Mouse (Mus musculus) myocyte (in vitro differentiated cells): ENCODE data around the gene Cela3b. TPM values are rescaled to one million over a fixed set of nuclear protein-coding genes. Genes with fewer than 3 reads are reported as not detected.

Experiments used
- H3K27me3 ChIP-seq: one replicate; pipeline ENCODE4 v1.6.1; 2011; ENCODE audit not compliant: control insufficient read depth, insufficient read depth, insufficient read length
- H3K36me3 ChIP-seq: one replicate; pipeline ENCODE4 v1.6.1; 2011; ENCODE audit not compliant: control insufficient read depth, insufficient read depth
- H3K4me2 ChIP-seq: one replicate; pipeline ENCODE4 v1.6.1; 2011; ENCODE audit warnings: low read depth, control low read depth
- H3K4me3 ChIP-seq: one replicate; pipeline ENCODE4 v1.5.1; 2011; ENCODE audit warnings: mild to moderate bottlenecking, control low read depth, moderate library complexity
- H3K79me2 ChIP-seq: one replicate; pipeline ENCODE4 v1.6.1; 2011; ENCODE audit not compliant: control insufficient read depth, insufficient read depth
- H3ac ChIP-seq: one replicate; pipeline ENCODE4 v1.6.1; 2011; ENCODE audit not compliant: control insufficient read depth, insufficient read length
- CEBPB ChIP-seq: IDR thresholded peaks from 2 replicates; pipeline ENCODE4 v1.6.1; 2011; ENCODE audit warnings: mild to moderate bottlenecking, moderate library complexity; ENCODE audit not compliant: poor library complexity, insufficient read depth, severe bottlenecking
- E2F4 ChIP-seq: IDR thresholded peaks from one replicate; pipeline ENCODE4 v1.6.1; 2011; ENCODE audit warnings: mild to moderate bottlenecking, control low read depth, moderate library complexity; ENCODE audit not compliant: insufficient read depth
- MAX ChIP-seq: IDR thresholded peaks from one replicate; pipeline ENCODE4 v1.6.1; 2011; ENCODE audit warnings: low read depth, mild to moderate bottlenecking, control low read depth
- MYOD1 ChIP-seq, 3 experiments: IDR thresholded peaks; one replicate each; pipeline ENCODE4 v1.6.1; 2011; ENCODE audit warnings: control low read depth in 2 of 3, low read depth in 2 of 3, mild to moderate bottlenecking in 2 of 3, moderate library complexity in 1 of 3; ENCODE audit not compliant: insufficient read length in 2 of 3, control insufficient read depth in 1 of 3
- MYOG ChIP-seq, 3 experiments: IDR thresholded peaks; one replicate each; pipeline ENCODE4 v1.6.1; 2011; ENCODE audit warnings: control low read depth in 2 of 3, low read depth in 2 of 3, mild to moderate bottlenecking in 2 of 3; ENCODE audit not compliant: insufficient read length in 2 of 3, control insufficient read depth in 1 of 3, insufficient read depth in 1 of 3
- POLR2A ChIP-seq: IDR thresholded peaks from one replicate; pipeline ENCODE4 v1.6.1; 2011; ENCODE audit warnings: low read depth, mild to moderate bottlenecking, control low read depth, moderate library complexity; ENCODE audit not compliant: insufficient read length
- POLR2AphosphoS2 ChIP-seq: IDR thresholded peaks from one replicate; pipeline ENCODE4 v1.6.1; 2011; ENCODE audit warnings: low read depth, control low read depth; ENCODE audit not compliant: insufficient read length
- REST ChIP-seq: IDR thresholded peaks from one replicate; pipeline ENCODE4 v1.6.1; 2011; ENCODE audit warnings: mild to moderate bottlenecking, control low read depth, moderate library complexity; ENCODE audit not compliant: insufficient read depth, insufficient read length
- SRF ChIP-seq: IDR thresholded peaks from one replicate; pipeline ENCODE4 v1.6.1; 2011; ENCODE audit warnings: low read depth; ENCODE audit not compliant: control insufficient read depth, insufficient read length
- TCF12 ChIP-seq: IDR thresholded peaks from one replicate; pipeline ENCODE4 v1.6.1; 2011; ENCODE audit warnings: mild to moderate bottlenecking, control low read depth; ENCODE audit not compliant: poor library complexity, insufficient read depth, severe bottlenecking
- TCF3 ChIP-seq: IDR thresholded peaks from one replicate; pipeline ENCODE4 v1.6.1; 2011; ENCODE audit warnings: low read depth, control low read depth; ENCODE audit not compliant: insufficient read length
- USF1 ChIP-seq: IDR thresholded peaks from one replicate; pipeline ENCODE4 v1.6.1; 2011; ENCODE audit warnings: low read depth, mild to moderate bottlenecking, control low read depth, moderate library complexity
- polyA plus RNA-seq: library from polyadenylated mRNA; unstranded; fragments of >200 nt; fragmentation: generic; extraction: Trizol; gene quantifications from one replicate; pipeline ENCODE4 v1.2.1, GENCODE M21; 2012; ENCODE audit warnings: missing spikeins

Gene Cela3b
- polyA plus RNA-seq, 1 experiment: 0.38 TPM

- peak overlapping the region; percentile 52 for H3K4me2 ChIP-seq
- TF ChIP-seq TCF12 (no peak), E2F4 (no peak), MYOG (IDR thresholded peaks at IDR 0.05; ENCODE audit: control insufficient read depth in 1 of 3, insufficient read depth in 1 of 3, insufficient read length in 2 of 3, low read depth in 2 of 3) (no peak), USF1 (no peak), MAX (no peak), MYOD1 (IDR thresholded peaks at IDR 0.05; ENCODE audit: control insufficient read depth in 1 of 3, insufficient read length in 2 of 3, low read depth in 2 of 3) (no peak), CEBPB (no peak), SRF (no peak)
- no peak overlapping the region for H3K4me3 ChIP-seq
- H3K27me3 ChIP-seq: no peaks in the 10 kb centered on the region
- no peak overlapping the region for H3ac ChIP-seq
- H3K36me3 ChIP-seq: no peaks in the 10 kb centered on the region
- H3K79me2 ChIP-seq: peaks cover 3% of the 10 kb centered on the region
Observed at GRCm38 (mm10) chr4:137375314-137376278, 54.7 kb downstream of the Cela3b start.

GRCm38 (mm10) chr4:137373711-137374110, 56.6 kb downstream of the Cela3b start:
- Histone ChIP-seq H3K36me3 (no peaks in the 10 kb centered on the region), H3K4me3 (no peak overlapping the region), H3K27me3 (no peaks in the 10 kb centered on the region), H3ac (no peak overlapping the region), H3K4me2 (no peak overlapping the region), H3K79me2 (no peaks in the 10 kb centered on the region)
- TF ChIP-seq SRF: no peak
- no peak for TF ChIP-seq POLR2A
- no peak for TF ChIP-seq E2F4

GRCm38 (mm10) chr4:137371596-137372523, 58.5 kb downstream of the Cela3b start:
- Histone ChIP-seq H3K4me2 (no peak overlapping the region), H3K27me3 (no peaks in the 10 kb centered on the region), H3K36me3 (no peaks in the 10 kb centered on the region), H3ac (no peak overlapping the region), H3K4me3 (no peak overlapping the region), H3K79me2 (no peaks in the 10 kb centered on the region)
- TF ChIP-seq TCF3 (no peak), MYOD1 (IDR thresholded peaks at IDR 0.05; ENCODE audit: control insufficient read depth in 1 of 3, insufficient read length in 2 of 3, low read depth in 2 of 3) (no peak), E2F4 (no peak), MAX (no peak), POLR2A (no peak), REST (no peak), MYOG (IDR thresholded peaks at IDR 0.05; ENCODE audit: control insufficient read depth in 1 of 3, insufficient read depth in 1 of 3, insufficient read length in 2 of 3, low read depth in 2 of 3) (no peak), POLR2AphosphoS2 (no peak), SRF (no peak)

Other genes starting within 250 kb of the Cela3b start
- gene Wnt4, start 153.1 kb downstream of the Cela3b start, polyA plus RNA-seq: 5.2 TPM
- gene Cdc42, start 72.8 kb downstream of the Cela3b start, polyA plus RNA-seq: 298 TPM
- gene Cela3a, start 20.7 kb downstream of the Cela3b start, polyA plus RNA-seq: 0.14 TPM
- gene 1700013G24Rik, start 22.7 kb upstream of the Cela3b start, polyA plus RNA-seq: 0.55 TPM
- 209 TPM for gene Hspg2, start 38.2 kb upstream of the Cela3b start, polyA plus RNA-seq
- not detected for gene Ldlrad2, start 144.0 kb upstream of the Cela3b start, polyA plus RNA-seq
- 14.2 TPM for gene Usp48, start 163.2 kb upstream of the Cela3b start, polyA plus RNA-seq
- gene Rap1gap, start 234.2 kb upstream of the Cela3b start, polyA plus RNA-seq: 1.3 TPM